Mouse (Mus musculus) urinary bladder, postnatal 4 days (tissue): ENCODE measurements around the gene Fam19a5.

ENCODE experiments used
- DNase-seq, 2 experiments: peaks; one replicate each; pipeline ENCODE4 v3.0.0; 2021 to 2022; ENCODE audit warnings: low spot score in 2 of 2

The Fam19a5 gene

GRCm38 (mm10) chr15:87736345-87736744 lies 192.2 kb downstream of the Fam19a5 start:
- DNase-seq: no peak

GRCm38 (mm10) chr15:87755482-87755881 lies 211.4 kb downstream of the Fam19a5 start:
- DNase-seq: no peak

GRCm38 (mm10) chr15:87765876-87766275 lies 221.8 kb downstream of the Fam19a5 start:
- no peak for DNase-seq

GRCm38 (mm10) chr15:87773955-87774354 lies 229.9 kb downstream of the Fam19a5 start:
- DNase-seq: no peak

- peak in 1 of 2 experiments; percentile 41 for DNase-seq
These were observed 239.2 kb downstream of the Fam19a5 start for GRCm38 (mm10) chr15:87783331-87783730.

- no peak for DNase-seq
These were observed 245.6 kb downstream of the Fam19a5 start for GRCm38 (mm10) chr15:87789671-87790070.

- DNase-seq: peak in 1 of 2 experiments; percentile 38
These were observed 249.6 kb downstream of the Fam19a5 start for GRCm38 (mm10) chr15:87793661-87794060.

GRCm38 (mm10) chr15:87796571-87796970 lies 252.5 kb downstream of the Fam19a5 start:
- DNase-seq: peak in 1 of 2 experiments; percentile 53
